ENCODE assay signal across 24 mouse cellular contexts in the genomic region with DNA sequence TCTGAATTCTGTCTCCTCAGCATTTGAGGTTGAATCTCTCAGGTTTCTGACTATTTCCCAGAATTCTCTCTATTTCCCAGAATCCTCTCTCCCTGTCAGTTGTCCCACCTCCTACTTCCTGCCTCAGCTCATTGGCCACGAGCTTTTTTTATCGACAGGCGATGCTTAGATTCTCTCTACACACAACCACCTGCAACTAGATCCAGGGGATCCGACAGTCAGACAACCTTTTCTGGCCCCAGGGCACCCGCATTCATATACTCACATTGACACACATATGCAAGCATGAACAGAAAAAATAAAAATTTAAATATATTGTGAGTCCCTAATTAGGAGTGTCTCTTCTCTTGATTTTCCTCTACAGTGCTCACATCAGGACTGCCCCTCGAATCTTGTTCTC.
DNase-seq lines count a peak whose midpoint lies in the region; ATAC-seq and TF ChIP-seq lines count a peak whose summit lies in the region.
"Had no signal": no experiment of that assay in that cellular context is flagged by ENCODE, and none has a peak within 500 bp of the region (broad histone marks: within the 10 kb centered on the region; RNA-seq: fewer than 3 reads in every experiment).

No protein-coding gene starts in this region.

- H3K9me3 ChIP-seq in intestine, embryonic 14.5 days (ENCODE audit: control insufficient read depth, low read length), result no peaks in the 10 kb centered on the region
- H3K9me3 ChIP-seq in intestine, embryonic 16.5 days (ENCODE audit: control insufficient read depth, low read length), result no peaks in the 10 kb centered on the region
- H3K9me3 ChIP-seq in lung, embryonic 14.5 days (ENCODE audit: low read depth, low read length), result no peaks in the 10 kb centered on the region
- H3K9me3 ChIP-seq in stomach, embryonic 15.5 days, result no peaks in the 10 kb centered on the region
- H3K9me3 ChIP-seq in stomach, postnatal 0 days (ENCODE audit: control insufficient read depth, low read length), result no peaks in the 10 kb centered on the region
- H3K9me3 ChIP-seq: embryonic facial prominence, embryonic 12.5 days; embryonic facial prominence, embryonic 15.5 days; heart, embryonic 13.5 days; hindbrain, embryonic 10.5 days; hindbrain, embryonic 13.5 days had no signal

- no peak overlapping the region for H3K4me3 ChIP-seq in intestine, embryonic 14.5 days (ENCODE audit: low read depth, low read length)
- H3K4me3 ChIP-seq in intestine, embryonic 16.5 days (ENCODE audit: low read length), result no peak overlapping the region
- H3K4me3 ChIP-seq in lung, embryonic 14.5 days (ENCODE audit: low read depth, low read length), result no peak overlapping the region
- H3K4me3 ChIP-seq in stomach, embryonic 15.5 days (replicated peaks), result no peak overlapping the region
- H3K4me3 ChIP-seq in stomach, postnatal 0 days (ENCODE audit: low read depth, low read length), result no peak overlapping the region
- H3K4me3 ChIP-seq: embryonic facial prominence, embryonic 12.5 days; embryonic facial prominence, embryonic 15.5 days; gastrocnemius, adult 2 months; heart, embryonic 13.5 days; hindbrain, embryonic 10.5 days; hindbrain, embryonic 13.5 days had no signal

- no peaks in the 10 kb centered on the region for H3K36me3 ChIP-seq in intestine, embryonic 14.5 days (ENCODE audit: control insufficient read depth, insufficient read depth, low read length)
- no peaks in the 10 kb centered on the region for H3K36me3 ChIP-seq in intestine, embryonic 16.5 days (ENCODE audit: control insufficient read depth, insufficient read depth, low read length)
- H3K36me3 ChIP-seq in lung, embryonic 14.5 days (ENCODE audit: insufficient read depth), result no peaks in the 10 kb centered on the region
- H3K36me3 ChIP-seq in stomach, embryonic 15.5 days, result no peaks in the 10 kb centered on the region
- H3K36me3 ChIP-seq in stomach, postnatal 0 days (ENCODE audit: control insufficient read depth, insufficient read depth, low read length), result no peaks in the 10 kb centered on the region
- H3K36me3 ChIP-seq: embryonic facial prominence, embryonic 12.5 days; embryonic facial prominence, embryonic 15.5 days; heart, embryonic 13.5 days; hindbrain, embryonic 10.5 days; hindbrain, embryonic 13.5 days had no signal

- no peak for ATAC-seq in intestine, embryonic 14.5 days (replicated peaks; ENCODE audit: low FRiP score, low TSS enrichment, low read depth)
- no peak for ATAC-seq in intestine, embryonic 16.5 days
- no peak for ATAC-seq in lung, embryonic 14.5 days (ENCODE audit: insufficient read depth)
- no peak for ATAC-seq in stomach, embryonic 15.5 days (ENCODE audit: insufficient read depth, low FRiP score, low read depth)
- no peak for ATAC-seq in stomach, postnatal 0 days (ENCODE audit: low FRiP score, low TSS enrichment)
- ATAC-seq: CD4-positive, CD25-positive, alpha-beta regulatory T cell, adult 4 months; forebrain, embryonic 14.5 days; forebrain, postnatal 0 days; hindbrain, embryonic 16.5 days had no signal

- TF ChIP-seq CTCF in lung, embryonic 14.5 days (IDR thresholded peaks at IDR 0.05; ENCODE audit: low read depth), result no peak
- TF ChIP-seq CTCF in stomach, postnatal 0 days (IDR thresholded peaks at IDR 0.05; ENCODE audit: low read depth), result no peak

- H3K4me1 ChIP-seq in intestine, embryonic 14.5 days (replicated peaks; ENCODE audit: control insufficient read depth, insufficient read depth, low read length), result peaks cover 38% of the 10 kb centered on the region
- peaks cover 20% of the 10 kb centered on the region for H3K4me1 ChIP-seq in intestine, embryonic 16.5 days (ENCODE audit: control insufficient read depth, insufficient read depth, low read length)
- peaks cover 22% of the 10 kb centered on the region; the same call in 1 of the 2 replicates for H3K4me1 ChIP-seq in lung, embryonic 14.5 days (ENCODE audit: insufficient read depth)
- H3K4me1 ChIP-seq in stomach, embryonic 15.5 days, result peaks cover 27% of the 10 kb centered on the region
- peaks cover 14% of the 10 kb centered on the region for H3K4me1 ChIP-seq in stomach, postnatal 0 days (replicated peaks; ENCODE audit: control insufficient read depth, insufficient read depth)

- 0 out of 2 replicates have a peak overlapping the region, but pooled peaks have one; percentile 64 for H3K27ac ChIP-seq in intestine, embryonic 14.5 days (ENCODE audit: low read depth)
- no peak overlapping the region for H3K27ac ChIP-seq in intestine, embryonic 16.5 days (ENCODE audit: low read length)
- H3K27ac ChIP-seq in lung, embryonic 14.5 days (ENCODE audit: low read depth), result peak overlapping the region; percentile 69
- 0 out of 2 replicates have a peak overlapping the region, but pooled peaks have one; percentile 70 for H3K27ac ChIP-seq in stomach, embryonic 15.5 days
- H3K27ac ChIP-seq in stomach, postnatal 0 days (replicated peaks), result no peak overlapping the region
- H3K27ac ChIP-seq: embryonic facial prominence, embryonic 15.5 days; gastrocnemius, adult 2 months; hindbrain, embryonic 10.5 days; hindbrain, embryonic 13.5 days had no signal

- no peak overlapping the region for H3K4me2 ChIP-seq in intestine, embryonic 14.5 days (ENCODE audit: low read length)
- no peak overlapping the region for H3K4me2 ChIP-seq in intestine, embryonic 16.5 days (ENCODE audit: low read depth, low read length)
- H3K4me2 ChIP-seq in lung, embryonic 14.5 days, result no peak overlapping the region
- no peak overlapping the region for H3K4me2 ChIP-seq in stomach, embryonic 15.5 days
- H3K4me2 ChIP-seq in stomach, postnatal 0 days (replicated peaks; ENCODE audit: low read depth), result no peak overlapping the region
- H3K4me2 ChIP-seq: embryonic facial prominence, embryonic 12.5 days; embryonic facial prominence, embryonic 15.5 days; heart, embryonic 13.5 days; hindbrain, embryonic 13.5 days had no signal

- no peak for DNase-seq in intestine, embryonic 14.5 days (ENCODE audit: low spot score)
- no peak for DNase-seq in lung, embryonic 14.5 days
- DNase-seq in lung, postnatal 4 days, result no peak
- no peak for DNase-seq in stomach, postnatal 0 days (ENCODE audit: low spot score)
- DNase-seq: adrenal gland, adult 2 months; adrenal gland, postnatal 14 days; cerebellum, adult 11 months; cerebellum, adult 2 months; cerebellum, adult 9-11 months; cerebellum, postnatal 25 days; forebrain, postnatal 0 days; gastrocnemius, adult 2 months; gastrocnemius, postnatal 14 days; heart, adult 18-20 months had no signal

- WGBS in intestine, embryonic 14.5 days, result 88% methylated on average over 6 of the region's 6 CpGs
- 89% methylated on average over 6 of the region's 6 CpGs for WGBS in intestine, embryonic 16.5 days
- 86% methylated on average over 6 of the region's 6 CpGs for WGBS in lung, embryonic 14.5 days
- 91% methylated on average over 6 of the region's 6 CpGs for WGBS in stomach, embryonic 15.5 days
- 92% methylated on average over 6 of the region's 6 CpGs for WGBS in stomach, postnatal 0 days

- no peaks in the 10 kb centered on the region for H3K27me3 ChIP-seq in intestine, embryonic 14.5 days (replicated peaks; ENCODE audit: control insufficient read depth, insufficient read depth, low read length)
- no peaks in the 10 kb centered on the region for H3K27me3 ChIP-seq in intestine, embryonic 16.5 days (replicated peaks; ENCODE audit: control insufficient read depth, insufficient read depth, low read length)
- no peaks in the 10 kb centered on the region for H3K27me3 ChIP-seq in lung, embryonic 14.5 days (ENCODE audit: insufficient read depth, low read length)
- no peaks in the 10 kb centered on the region for H3K27me3 ChIP-seq in stomach, embryonic 15.5 days (replicated peaks)
- H3K27me3 ChIP-seq in stomach, postnatal 0 days (ENCODE audit: control insufficient read depth, insufficient read depth, low read length), result no peaks in the 10 kb centered on the region
- H3K27me3 ChIP-seq: embryonic facial prominence, embryonic 12.5 days; embryonic facial prominence, embryonic 15.5 days; hindbrain, embryonic 13.5 days had no signal

- H3K9ac ChIP-seq in intestine, embryonic 14.5 days (ENCODE audit: low read length), result no peak overlapping the region
- H3K9ac ChIP-seq in intestine, embryonic 16.5 days (ENCODE audit: low read depth, low read length), result no peak overlapping the region
- H3K9ac ChIP-seq in lung, embryonic 14.5 days, result no peak overlapping the region
- H3K9ac ChIP-seq in stomach, embryonic 15.5 days, result no peak overlapping the region
- H3K9ac ChIP-seq in stomach, postnatal 0 days (ENCODE audit: low read length), result no peak overlapping the region
- H3K9ac ChIP-seq: embryonic facial prominence, embryonic 12.5 days; embryonic facial prominence, embryonic 15.5 days; forebrain, postnatal 0 days; heart, embryonic 13.5 days; hindbrain, embryonic 13.5 days had no signal

- TF ChIP-seq EP300 in stomach, postnatal 0 days (optimal IDR thresholded peaks at IDR 0.05), result no peak

Comparison
In these comparisons a context has a peak if more than half of its experiments do, and no peak if none do; other contexts are left out.
1. H3K27ac ChIP-seq: peak in intestine, embryonic 14.5 days (single experiment), lung, embryonic 14.5 days (single experiment) and stomach, embryonic 15.5 days (single experiment); none in intestine, embryonic 16.5 days (single experiment) and stomach, postnatal 0 days (single experiment).